Mouse (Mus musculus): ENCODE data around the gene Jak1.

GRCm38 (mm10) chr4:101295788-101296187 is 30.7 kb upstream of the Jak1 start:
- TF ChIP-seq CHD2 (IDR thresholded peaks at IDR 0.05; ENCODE audit: low read depth, low read length) = no peak
- TF ChIP-seq ZC3H11A (IDR thresholded peaks at IDR 0.05; ENCODE audit: borderline replicate concordance, low read depth, low read length) = no peak
